Mouse (Mus musculus) cortical plate, adult 2 months (tissue): ENCODE measurements at regions not wholly inside any gene's neighbourhood (a gene's known extent, or its start where the extent isn't known, plus 50 kb on each side); places are given as distances from the start of the nearest gene placed in this dataset.

Experiments
- H3K27ac ChIP-seq: fragments of 200-500 bp; 2 replicates; pipeline ENCODE4 v1.5.1; 2012; ENCODE audit warnings: low read length, control low read depth, inconsistent platforms; ENCODE audit not compliant: insufficient read depth
- H3K4me1 ChIP-seq: fragments of 200-500 bp; 2 replicates; pipeline ENCODE4 v1.6.1; 2011; ENCODE audit warnings: low read length; ENCODE audit not compliant: control insufficient read depth, insufficient read depth
- H3K4me3 ChIP-seq: fragments of 200-500 bp; 2 replicates; pipeline ENCODE4 v1.5.1; 2011; ENCODE audit warnings: mild to moderate bottlenecking, low read length, control low read depth; ENCODE audit not compliant: insufficient read depth
- CTCF ChIP-seq: fragments of 200-500 bp; IDR thresholded peaks from 2 replicates; pipeline ENCODE4 v1.5.1; 2011; ENCODE audit warnings: mild to moderate bottlenecking, control low read depth, low read length; ENCODE audit not compliant: insufficient read depth; ENCODE audit errors: extremely low read depth
- POLR2A ChIP-seq: fragments of 200-500 bp; IDR thresholded peaks from 2 replicates; pipeline ENCODE4 v1.6.1; 2011; ENCODE audit warnings: mild to moderate bottlenecking, low read length, control low read depth; ENCODE audit not compliant: insufficient read depth; ENCODE audit errors: extremely low read depth

DNA sequence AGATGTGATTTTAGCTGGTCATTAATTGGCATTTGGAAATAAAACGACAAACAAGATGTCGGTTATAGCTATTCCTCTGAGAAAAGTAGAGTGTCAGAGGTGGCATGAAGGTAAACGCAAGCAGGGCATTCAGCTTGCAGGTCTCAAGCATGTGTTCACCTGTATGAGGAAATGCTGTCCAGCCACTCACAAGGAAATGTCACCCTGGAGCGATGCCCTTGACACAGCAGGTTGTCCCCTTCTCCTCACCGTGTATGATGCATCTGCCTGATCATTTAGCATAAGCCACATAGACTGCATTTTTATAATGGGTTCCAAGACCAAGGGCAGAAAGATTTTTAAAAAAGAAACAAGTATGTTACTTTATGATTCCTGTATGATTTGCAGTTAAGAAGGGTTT is 83.9 kb upstream of the Peli1 start:
- H3K27ac ChIP-seq: no peak overlapping the region
- no peak overlapping the region for H3K4me3 ChIP-seq
- no peaks in the 10 kb centered on the region for H3K4me1 ChIP-seq
- TF ChIP-seq CTCF: no peak

DNA sequence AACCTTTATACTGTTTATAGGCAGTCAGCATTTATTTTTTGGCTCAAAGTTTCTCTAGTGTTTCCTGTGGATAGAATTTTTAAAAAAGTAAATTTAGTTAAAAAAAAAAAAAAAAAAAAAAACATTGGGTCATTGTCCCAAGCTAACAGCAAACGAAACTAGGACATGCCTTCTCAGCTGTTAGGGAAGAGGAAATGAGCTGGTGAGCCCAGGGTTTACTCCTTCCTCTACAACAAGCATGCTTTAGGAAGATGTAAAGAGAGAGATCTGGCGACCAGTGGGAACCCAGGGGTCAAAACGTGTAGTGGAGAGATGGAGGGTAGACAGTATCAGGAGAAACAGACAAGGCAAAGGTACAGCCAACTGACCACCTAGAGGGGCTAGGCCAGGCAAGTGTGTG is 81.6 kb upstream of the Peli1 start:
- no peak overlapping the region for H3K27ac ChIP-seq
- 0 out of 2 replicates have a peak, but pooled peaks cover 2% of the 10 kb centered on the region for H3K4me1 ChIP-seq
- TF ChIP-seq CTCF (no peak), POLR2A (no peak)
- H3K4me3 ChIP-seq: no peak overlapping the region

DNA sequence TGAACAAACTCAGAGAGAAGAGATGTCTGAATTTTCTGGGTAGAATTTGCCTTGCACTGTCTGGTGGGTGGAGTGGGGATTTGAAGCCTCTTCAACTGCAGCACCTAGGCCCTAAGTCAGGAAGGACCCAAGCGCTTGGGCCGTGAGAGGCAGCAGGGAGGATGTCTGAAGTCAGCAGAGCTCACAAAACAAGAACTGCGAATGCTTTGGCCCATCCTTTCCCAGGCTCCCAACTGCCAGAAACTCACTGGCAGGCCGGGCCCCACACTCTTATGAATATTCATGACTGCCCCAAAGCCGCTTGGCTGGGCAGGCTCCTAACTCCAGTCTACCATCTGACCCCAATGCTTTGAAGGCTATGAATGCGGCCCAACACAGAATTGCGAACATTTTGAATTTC is 80.2 kb upstream of the Peli1 start:
- TF ChIP-seq POLR2A (no peak), CTCF (no peak)
- no peak overlapping the region for H3K4me3 ChIP-seq
- peaks cover 6% of the 10 kb centered on the region; the same call in 1 of the 2 replicates for H3K4me1 ChIP-seq
- H3K27ac ChIP-seq: no peak overlapping the region

DNA sequence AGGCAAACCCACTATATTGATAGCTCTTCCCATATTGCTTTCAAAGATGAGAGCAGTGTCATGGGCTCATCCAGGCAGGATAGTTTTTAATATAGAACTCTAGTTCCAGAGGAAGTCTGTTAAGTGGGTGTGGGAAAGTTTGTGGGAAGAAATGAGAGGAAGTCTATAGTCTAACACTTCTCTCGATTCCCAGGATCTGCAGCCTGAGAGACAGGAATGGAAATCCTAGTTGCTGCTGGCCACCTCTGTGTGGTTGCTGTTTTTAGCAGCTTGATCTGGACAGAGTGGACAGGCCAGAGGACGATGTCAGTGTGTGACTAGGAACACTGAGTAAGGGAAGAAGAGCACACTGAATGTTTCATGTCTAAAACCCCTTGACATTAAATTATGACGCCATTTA is 76.8 kb upstream of the Peli1 start:
- no peak for TF ChIP-seq CTCF
- no peak for TF ChIP-seq POLR2A
- H3K4me1 ChIP-seq: peaks cover 11% of the 10 kb centered on the region
- no peak overlapping the region for H3K4me3 ChIP-seq
- no peak overlapping the region for H3K27ac ChIP-seq

DNA sequence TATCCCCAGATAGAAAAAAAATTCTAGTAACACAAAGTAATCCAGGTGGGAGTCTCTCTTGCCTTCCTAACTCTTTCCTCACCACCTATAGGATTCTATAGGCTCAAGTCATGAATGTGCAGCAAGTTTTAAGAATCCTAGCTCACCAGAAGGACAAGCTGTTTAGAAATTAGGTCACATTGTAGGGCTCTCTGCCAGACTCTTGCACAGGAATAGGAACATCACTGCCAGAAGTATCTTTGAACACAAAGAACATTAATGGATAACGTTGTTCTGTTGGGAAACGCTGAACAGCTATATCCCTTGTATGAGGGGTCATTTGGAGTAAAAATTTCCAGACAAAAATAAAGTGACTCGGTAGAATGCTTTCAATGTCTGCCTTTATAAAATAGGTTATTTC is 75.6 kb upstream of the Peli1 start:
- Histone ChIP-seq H3K4me3 (no peak overlapping the region), H3K4me1 (peaks cover 11% of the 10 kb centered on the region), H3K27ac (no peak overlapping the region)
- no peak for TF ChIP-seq POLR2A
- no peak for TF ChIP-seq CTCF

DNA sequence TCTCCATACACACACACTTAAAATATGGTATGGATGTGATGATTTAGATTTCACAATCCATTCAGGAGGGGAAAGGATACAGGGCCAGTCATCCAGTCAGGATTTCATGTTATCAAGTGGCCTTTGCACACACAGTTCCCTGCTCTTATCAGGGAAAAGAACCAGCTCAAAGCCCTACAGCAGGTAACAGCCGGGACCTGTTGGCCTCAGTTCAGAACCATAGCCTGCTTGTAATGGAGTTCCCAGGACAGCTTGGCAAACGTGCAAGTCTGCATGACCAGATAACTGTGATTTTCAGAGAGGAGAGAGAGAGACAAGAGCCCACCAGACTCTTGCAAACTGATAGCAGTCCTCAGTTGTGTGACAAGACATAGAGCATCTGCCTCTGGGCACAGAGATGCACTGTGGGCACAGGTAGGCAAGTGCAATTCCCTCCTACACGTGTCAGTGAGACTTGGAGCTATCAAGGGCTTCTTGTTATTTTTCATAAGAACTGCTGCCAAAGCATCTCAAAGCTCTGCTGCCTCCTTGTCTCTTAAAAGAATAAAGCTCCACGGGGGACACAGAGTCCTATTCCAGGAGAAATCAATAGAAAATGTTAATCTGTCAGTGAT is 74.9 kb upstream of the Peli1 start:
- Histone ChIP-seq H3K4me1 (peaks cover 11% of the 10 kb centered on the region), H3K4me3 (no peak overlapping the region), H3K27ac (no peak overlapping the region)
- TF ChIP-seq CTCF: no peak
- TF ChIP-seq POLR2A: no peak

DNA sequence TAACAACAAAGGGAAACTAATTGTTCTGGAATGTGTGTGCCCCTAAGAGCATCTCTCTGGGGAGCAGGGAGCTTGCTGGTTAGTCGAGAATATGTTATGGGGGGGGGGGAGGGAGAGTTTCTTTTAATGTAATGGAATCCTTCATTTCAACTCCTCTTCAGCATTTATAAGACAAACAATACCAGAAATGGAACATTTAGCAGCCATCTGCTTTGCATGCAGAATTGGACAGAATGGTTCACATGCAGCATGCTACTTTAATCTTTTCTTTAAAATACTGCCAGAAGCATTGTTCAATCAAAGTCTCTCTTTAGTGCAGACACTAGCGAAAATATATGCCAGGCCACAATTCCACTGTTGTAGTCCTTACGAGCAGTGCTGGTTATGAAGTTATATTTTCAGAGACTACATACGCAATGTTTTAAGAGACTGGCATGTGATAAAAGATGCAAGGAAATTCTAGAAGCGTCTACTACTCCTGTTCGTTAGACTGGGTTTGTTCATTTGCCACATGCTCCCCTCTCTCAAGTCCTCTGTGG is 74.2 kb upstream of the Peli1 start:
- no peak for TF ChIP-seq CTCF
- TF ChIP-seq POLR2A: no peak
- Histone ChIP-seq H3K4me1 (peaks cover 11% of the 10 kb centered on the region), H3K27ac (no peak overlapping the region), H3K4me3 (no peak overlapping the region)

DNA sequence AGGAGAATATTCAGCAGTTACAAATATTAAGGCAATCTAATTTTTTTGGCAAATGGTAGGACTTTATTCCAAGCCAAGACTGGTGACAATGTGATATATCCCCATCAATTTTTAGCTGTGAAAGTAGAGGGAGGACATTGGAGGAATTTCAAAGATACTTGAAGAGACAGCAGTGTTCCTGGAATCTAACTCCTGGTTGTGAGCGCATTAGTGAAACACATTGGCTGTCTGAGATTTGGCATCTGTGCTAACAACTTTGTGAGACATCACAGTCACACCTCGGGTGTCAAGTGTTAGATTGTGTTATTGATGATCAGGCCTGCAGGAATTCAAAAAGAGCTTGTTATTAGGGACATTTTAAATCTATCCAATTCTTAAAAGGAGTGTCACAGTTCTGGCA is 71.3 kb upstream of the Peli1 start:
- TF ChIP-seq CTCF: no peak
- no peak for TF ChIP-seq POLR2A
- H3K4me1 ChIP-seq: peaks cover 7% of the 10 kb centered on the region
- H3K27ac ChIP-seq: no peak overlapping the region
- no peak overlapping the region for H3K4me3 ChIP-seq

DNA sequence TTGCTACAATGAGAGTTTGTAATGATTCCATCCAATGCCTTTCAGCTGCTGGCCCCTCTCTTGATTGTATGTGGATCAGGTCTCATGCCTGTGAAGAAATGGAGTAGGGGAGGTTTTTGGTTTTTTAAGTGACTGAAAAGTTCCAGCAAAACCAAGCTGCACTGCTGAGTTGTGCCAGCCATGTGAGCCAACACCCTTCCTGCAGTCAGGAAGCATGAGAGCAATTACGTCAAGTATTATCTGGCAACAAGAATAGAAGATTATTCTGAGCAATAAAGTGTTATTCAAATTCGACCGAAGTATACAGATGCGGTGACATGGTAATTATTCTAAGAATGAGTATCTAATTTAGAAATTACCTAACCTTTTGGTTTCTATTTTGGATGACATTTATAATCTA is 67.0 kb upstream of the Peli1 start:
- Histone ChIP-seq H3K4me1 (peaks cover 3% of the 10 kb centered on the region), H3K4me3 (no peak overlapping the region), H3K27ac (no peak overlapping the region)
- TF ChIP-seq CTCF: no peak

DNA sequence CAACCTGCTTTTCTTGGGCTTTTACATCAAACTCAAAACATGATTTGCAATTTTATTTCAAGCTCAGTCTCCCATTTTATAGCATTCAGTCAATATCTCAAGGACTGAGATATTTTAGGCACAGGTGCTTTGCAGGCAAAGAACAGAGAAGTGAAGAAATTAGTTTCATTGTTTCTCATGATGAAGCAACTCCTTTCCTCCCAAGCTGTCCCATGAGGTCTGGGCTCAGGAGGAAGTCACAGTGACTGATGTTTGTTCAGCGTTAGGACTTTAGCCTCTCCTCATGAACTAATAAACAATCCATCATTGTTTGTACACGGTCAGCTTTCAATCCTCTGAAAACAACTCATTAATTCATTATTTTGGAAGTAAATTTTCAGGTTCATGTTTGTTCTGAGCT is 66.6 kb upstream of the Peli1 start:
- Histone ChIP-seq H3K4me3 (no peak overlapping the region), H3K4me1 (peaks cover 3% of the 10 kb centered on the region), H3K27ac (no peak overlapping the region)
- no peak for TF ChIP-seq CTCF
- no peak for TF ChIP-seq POLR2A

DNA sequence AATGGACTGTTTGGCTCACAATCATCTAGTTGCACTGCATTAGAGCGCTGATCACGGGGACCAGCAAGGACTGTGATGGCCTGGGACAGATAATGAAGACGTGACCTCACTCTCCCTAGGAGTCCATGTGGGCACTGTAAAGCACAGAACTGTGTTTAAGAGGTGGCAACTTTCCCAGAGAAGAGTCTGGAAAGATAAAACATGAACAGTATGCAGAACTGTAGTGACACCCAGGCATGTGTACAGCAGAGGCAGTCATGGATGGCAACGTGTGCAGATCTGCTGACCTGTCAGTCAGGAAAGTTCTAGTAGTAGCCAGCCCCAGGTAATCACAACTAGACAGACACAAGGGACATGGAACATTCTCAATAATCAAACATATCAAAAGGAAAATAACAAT is 63.8 kb upstream of the Peli1 start:
- H3K27ac ChIP-seq: no peak overlapping the region
- peaks cover 3% of the 10 kb centered on the region for H3K4me1 ChIP-seq
- no peak for TF ChIP-seq CTCF
- no peak for TF ChIP-seq POLR2A
- no peak overlapping the region for H3K4me3 ChIP-seq
